Mouse (Mus musculus) central nervous system, embryonic 14 days (tissue): ENCODE data around the gene Sh3bgr. TPM values are rescaled to one million over a fixed set of nuclear protein-coding genes. Genes with fewer than 3 reads are reported as not detected.

Experiments used
- polyA plus RNA-seq: library from polyadenylated mRNA; depleted of rRNA; stranded (reverse); fragments of >200 nt; gene quantifications from 2 replicates; pipeline ENCODE4 v1.2.3, GENCODE M21; 2012; rRNA removed

The Sh3bgr gene
- polyA plus RNA-seq, result 1.6 and 6.0 TPM in 2 replicates

DNA sequence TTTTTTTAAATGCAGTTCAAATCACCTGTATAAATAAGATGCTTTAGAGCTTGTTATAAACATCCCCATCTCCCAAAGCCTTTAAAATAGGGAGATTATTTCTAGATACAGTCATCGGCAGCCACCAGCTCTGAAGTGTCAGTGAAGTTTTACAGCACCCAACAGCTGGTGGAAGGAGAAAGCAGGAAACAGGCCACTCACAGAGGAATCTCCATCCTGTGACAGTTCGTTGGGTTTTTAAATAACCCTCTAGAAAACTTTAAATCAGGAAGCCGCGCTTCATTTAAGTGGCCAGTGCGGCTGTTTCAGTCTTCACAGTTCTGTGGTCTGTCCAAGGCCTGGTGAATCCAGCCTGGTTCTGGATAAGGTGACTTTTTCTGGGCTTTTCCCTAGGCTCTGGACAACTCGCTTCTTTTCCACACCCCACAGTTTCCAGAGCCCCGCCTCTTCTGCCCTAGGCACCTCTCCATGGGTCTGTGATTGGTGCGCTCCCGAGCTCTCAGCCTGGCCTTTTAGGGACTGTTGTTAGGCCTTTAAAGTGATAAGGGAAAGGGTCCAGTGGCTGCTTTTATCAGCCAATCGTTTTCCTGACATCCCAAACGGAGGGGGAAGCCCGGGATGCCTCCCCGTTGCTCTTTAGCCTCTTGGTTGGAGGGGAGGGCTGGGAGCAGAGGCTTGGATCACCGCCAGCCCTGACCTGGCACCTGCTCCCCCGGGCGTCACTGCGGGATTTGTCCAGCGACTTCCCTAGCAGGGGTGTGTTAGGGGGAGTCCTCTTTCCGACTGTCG, at the start of gene Sh3bgr:
Gene Sh3bgr, plus strand, starts transcription at position 538 of the 789 bp plus-strand sequence.

DNA sequence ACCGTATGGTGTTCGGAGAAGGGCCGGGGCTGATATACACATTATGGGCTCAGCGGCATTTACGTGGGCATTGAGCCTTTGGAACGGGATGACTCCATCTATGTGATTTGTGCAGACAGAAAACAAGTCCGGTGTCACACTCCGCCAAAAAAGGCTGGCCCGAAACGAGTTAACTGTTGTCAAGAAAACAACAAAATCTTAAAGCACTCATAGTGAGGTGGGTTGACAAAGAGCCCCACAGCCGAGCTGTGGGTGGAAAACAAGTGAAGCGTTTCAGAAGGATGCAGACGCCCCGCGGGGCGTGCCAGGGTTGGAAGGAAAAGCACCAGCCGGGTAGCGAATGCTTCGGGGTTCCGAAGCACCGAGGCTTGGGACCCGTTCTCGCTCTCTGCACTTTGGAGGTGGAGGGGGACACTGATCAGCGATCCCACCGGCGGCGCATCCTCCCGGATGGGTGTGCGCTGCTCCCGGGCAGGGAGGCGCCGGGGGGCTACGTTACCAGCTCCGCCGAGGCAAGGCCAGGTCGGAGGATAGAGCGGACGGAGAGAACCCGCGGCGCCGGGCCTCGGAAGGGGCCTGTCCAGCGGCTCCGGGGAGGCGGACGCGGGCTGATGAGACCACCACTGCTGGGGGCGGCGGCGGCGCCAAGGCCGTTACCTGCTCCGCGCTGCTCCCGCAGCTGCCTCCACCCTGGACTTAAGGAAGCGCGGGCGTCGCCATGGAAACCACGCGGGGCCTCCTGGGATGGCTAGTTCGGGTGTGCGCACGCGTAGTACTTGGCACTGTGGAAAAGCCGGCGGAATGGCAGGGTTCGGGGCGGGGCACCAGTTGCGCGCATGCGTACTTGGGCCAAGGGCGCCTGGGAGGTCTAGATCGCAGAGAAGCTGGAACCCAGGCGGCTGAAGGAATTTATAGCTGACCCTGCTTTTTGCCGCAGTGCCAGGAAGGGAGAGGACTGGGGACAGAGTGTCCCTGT, 8.4 kb upstream of the Sh3bgr start, which contains the start of gene Lca5l:
Gene Lca5l, minus strand, starts transcription at position 741 of the 976 bp plus-strand sequence.

DNA sequence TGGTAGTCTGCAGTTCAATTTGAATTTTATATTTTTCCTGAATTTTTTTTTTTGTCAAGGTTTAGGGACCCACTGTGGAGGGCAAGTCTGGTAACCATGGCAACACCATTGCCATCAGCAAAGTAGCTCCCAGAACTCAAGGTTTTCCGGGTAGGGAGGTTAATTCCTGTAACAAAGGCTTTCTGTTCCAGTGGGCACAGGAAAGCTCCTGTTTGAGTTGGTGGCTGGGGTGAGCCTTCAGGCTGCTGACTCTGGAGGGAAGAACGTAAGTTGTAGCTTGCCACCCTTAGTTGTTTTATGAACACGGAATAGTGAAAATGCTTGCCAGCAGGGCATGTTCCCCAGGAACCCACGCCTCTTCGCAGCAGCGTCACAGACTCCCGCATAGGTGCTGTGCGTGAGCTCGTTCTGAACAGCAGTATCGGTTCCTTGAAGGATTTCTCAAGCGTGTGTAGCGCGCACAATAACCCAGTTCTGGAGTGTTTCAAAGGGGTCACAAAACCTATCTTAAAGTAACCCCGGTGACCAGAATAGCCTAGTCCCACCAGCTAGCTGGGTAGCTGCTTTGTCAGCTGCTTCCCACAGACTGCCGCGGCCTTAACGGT, 35.2 kb downstream of the Sh3bgr start, which contains the start of gene B3galt5:
Gene B3galt5, plus strand, starts transcription at position 436 of the 605 bp plus-strand sequence.

Other genes with a start within 250 kb of the Sh3bgr start
- gene Psmg1, start 209.5 kb upstream of the Sh3bgr start, polyA plus RNA-seq, result 49.8 and 56.1 TPM in 2 replicates
- gene Brwd1, start 117.9 kb upstream of the Sh3bgr start, polyA plus RNA-seq, result 139 and 145 TPM in 2 replicates
- gene Hmgn1, start 72.7 kb upstream of the Sh3bgr start, polyA plus RNA-seq, result 349 and 377 TPM in 2 replicates
- gene Wrb, start 55.0 kb upstream of the Sh3bgr start, polyA plus RNA-seq, result 144 and 149 TPM in 2 replicates
- gene Lca5l, start 8.2 kb upstream of the Sh3bgr start, polyA plus RNA-seq, result 2.1 and 2.2 TPM in 2 replicates
- 1.6 and 1.9 TPM in 2 replicates for gene B3galt5, start 35.4 kb downstream of the Sh3bgr start, polyA plus RNA-seq
- gene Itgb2l, start 243.2 kb downstream of the Sh3bgr start, polyA plus RNA-seq, result 0.01 TPM in 1 of 2 replicates, not detected in the other